Mouse (Mus musculus): ENCODE measurements at regions not wholly inside any gene's neighbourhood (a gene's known extent, or its start where the extent isn't known, plus 50 kb on each side); places are given as distances from the start of the nearest gene placed in this dataset.

GRCm38 (mm10) chr12:112438206-112438605, 51.0 kb upstream of the A530016L24Rik start:
- DNase-seq (ENCODE audit: inconsistent ontology term), result no peak

Measured in Muller cell, postnatal 12 days (primary cell).